Mouse (Mus musculus): Measurements from ENCODE around the gene Comt.
A peak's percentile ranks its signal among the peaks of the same experiment; 100 is the strongest.

Gene Comt

DNA sequence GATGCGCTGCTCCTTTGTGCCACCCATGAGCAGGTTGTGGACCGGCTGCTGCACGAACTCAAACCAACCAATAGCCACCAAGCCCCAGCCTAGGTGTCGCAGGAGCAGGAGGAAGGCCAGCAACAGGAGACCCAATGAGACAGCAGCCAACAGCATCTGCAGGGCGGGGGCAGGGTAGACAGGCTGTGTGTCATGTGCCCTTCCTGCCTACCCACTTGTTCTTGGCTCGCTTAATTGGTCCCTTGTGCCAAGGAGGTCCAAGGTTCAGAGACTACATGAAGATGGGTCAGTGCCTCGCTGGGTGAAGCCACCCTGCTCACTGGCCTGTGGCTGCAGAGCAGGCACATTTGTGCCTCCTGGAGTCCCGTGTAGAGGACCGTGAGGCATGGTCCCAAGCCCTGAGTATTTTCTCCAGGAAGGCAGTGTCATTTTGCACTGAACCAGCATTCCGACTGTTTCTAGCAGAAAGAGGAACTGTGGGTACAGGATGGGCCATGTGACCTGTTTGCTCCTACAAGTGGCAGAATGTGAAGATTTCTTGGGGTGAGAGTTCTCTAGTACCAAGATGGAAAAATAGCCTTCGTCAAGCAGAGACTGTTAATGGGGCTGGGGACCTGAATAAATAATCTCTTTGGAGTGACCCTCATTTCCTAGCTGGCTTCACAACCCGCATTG is 14.7 kb downstream of the Comt start:
- peak; percentile 88 to 94 for DNase-seq (ENCODE audit: inconsistent age in 2 of 2, low spot score in 1 of 2)

DNA sequence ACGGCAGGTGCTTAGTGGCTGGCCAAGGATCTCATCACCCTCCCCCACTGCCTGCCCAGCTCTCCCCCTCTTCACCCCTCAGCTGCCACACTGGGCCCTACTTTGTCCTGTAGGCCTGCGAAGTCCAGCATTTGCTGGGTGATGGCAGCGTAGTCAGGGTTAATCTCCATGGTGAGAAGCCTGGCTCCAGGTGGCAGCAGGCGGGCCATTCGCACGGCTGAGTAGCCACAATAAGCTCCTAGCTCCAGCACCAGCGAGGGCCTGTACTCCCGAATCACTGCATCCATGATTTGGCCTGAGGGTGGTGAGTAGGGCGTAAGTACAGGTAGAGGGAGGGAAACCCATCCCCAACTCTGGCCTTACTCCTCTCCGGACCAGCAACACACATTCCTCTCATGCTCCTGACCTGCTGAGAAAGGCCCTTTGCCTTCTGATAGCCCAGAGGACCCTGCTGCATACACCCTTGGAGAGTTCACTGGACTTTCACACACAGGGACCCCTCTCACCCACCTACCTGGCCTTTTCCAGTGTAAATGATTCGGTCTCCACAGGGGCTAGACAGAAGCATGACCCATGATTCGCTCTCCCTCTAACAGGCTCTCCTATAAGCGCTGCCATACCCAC is 15.5 kb downstream of the Comt start:
- no peak for DNase-seq (ENCODE audit: inconsistent age in 2 of 2, low spot score in 1 of 2)

DNA sequence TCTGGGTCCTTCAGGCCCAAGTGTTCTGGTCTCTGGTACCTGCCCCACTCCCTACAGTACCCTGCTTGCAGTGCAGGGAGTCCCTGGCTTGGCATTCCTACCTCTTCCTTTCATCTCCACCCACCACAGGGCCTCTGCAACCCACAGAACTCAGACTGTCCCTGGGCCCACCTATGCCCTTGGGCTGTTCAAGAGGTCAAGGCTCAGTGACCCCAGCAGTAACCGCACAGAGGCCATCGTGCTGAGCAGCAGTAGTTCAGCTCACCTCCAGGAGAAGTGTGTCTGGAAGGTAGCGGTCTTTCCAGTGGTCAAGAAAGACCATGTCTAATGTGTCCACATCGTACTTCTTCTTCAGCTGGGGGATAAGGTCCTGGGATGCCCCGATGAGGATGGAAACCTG is 16.2 kb downstream of the Comt start:
- DNase-seq (ENCODE audit: inconsistent age in 2 of 2, low spot score in 1 of 2) = peak in 1 of 2 experiments; percentile 67

DNA sequence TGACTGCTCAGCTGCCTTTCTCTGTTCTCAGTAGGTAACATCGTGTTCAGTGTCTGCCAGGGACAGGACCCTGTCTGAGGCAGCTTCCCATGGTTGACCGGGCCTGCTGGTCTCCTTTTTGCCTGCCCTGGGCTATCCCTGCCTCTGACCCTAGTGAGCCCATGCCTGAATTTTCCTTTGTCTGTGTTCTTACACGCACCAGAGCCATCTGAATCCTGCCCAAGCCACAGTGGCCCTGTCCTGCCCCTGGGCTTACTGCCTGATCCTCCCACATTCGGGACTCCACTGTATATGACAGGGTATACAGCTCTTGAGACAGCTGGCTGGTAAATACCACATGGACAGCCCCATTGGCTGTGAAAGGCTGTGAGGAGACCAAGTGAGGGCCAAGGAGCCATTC is 16.9 kb downstream of the Comt start:
- no peak for DNase-seq (ENCODE audit: inconsistent age in 2 of 2, low spot score in 1 of 2)

DNA sequence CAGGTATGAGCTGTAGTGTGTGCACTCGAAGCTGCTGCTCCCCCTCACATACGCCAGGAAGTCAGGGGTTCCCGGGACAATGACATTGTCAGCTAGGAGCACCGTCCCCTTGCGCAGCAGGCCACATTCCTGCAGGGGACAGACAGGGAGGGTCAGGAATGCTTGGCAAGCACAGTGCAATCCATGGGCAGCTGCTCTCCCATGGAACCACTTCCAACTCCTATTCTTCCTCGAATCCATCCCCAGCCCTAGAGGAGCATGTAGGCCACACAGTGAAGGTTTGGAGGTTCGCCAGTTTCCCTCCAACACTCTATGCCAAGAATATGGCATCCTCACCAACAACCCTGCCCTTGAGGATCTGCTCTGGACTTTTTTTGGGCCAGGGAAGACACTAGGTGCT is 18.7 kb downstream of the Comt start:
- DNase-seq (ENCODE audit: inconsistent age in 2 of 2, low spot score in 1 of 2) = no peak

DNA sequence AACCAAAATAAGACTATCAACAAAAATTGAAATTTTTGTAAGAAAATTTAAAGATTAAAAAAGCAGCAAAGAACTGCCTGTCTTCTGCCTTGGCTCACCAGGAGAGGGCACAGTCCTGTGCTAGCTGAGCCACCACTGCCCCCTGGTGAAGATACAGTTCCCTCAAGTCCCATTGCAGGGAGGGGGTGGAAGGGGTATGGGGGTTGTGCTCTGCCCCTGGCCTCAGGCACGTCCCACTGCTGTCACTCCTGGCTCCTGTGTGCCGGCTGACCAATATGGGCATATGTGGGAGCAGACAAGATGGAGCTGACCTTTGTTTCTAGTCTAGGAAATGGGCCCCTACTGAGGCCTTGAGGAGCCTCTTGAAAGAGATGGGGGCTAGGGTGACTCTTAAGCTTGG is 20.4 kb downstream of the Comt start:
- DNase-seq (ENCODE audit: inconsistent age in 2 of 2, low spot score in 1 of 2) = peak; percentile 76 to 89

DNA sequence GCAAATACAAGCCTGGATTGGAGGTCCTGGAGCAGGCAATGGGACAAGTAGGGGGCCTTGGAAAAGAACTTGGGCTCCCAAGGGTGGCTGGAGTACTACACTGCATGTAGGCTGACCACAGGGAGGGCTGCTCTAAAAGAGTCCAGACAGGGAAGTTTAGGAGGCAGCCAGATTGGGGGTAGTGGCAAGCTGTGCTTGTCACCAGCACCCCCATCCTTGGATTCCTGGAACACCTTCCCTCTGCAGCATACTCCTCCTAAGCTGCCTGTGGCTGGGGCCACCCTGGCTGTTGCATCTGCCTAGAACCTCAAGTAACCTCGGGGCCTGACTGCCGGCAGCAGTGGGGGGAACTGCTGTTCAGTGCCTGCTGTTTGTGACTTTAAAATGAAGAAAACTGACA is 20.8 kb downstream of the Comt start:
- DNase-seq (ENCODE audit: inconsistent age in 2 of 2, low spot score in 1 of 2) = peak in 1 of 2 experiments; percentile 75

DNA sequence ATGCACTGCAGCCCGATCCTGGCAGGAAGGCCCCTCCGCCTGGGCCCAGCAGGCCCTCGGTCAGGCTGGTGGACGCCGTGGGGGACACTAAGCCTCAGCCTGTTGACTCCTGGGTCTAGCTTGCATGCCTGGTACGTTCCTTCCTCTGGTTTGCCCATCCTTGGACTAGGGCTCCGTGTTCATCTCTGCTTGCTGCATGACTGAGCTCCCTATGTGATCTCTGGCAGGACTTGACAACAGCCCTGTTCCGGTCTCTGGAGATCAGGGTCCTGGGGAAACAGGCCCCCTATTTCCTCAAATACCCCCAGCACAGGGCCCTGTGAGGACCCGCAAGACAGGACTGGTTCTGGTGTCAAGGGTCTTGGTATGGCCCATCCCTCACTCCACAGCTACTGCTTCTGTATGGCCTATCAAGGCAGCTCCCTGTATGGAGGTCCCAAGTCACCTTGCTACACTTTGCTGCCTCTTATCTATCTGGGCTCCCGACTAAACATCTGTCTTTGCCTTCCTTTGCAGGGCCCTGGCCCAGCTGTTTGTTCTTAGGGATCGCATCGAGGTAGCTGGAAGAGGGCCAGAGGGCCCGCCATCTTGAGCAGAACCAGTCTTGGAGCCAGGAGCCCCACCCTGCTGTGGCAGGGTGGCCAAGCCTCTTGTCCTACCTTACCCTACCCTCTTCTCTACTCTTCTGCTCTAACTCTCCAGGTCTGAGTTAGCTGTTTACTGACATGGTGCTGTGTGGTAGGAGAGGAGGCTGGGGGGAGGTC is 21.4 kb downstream of the Comt start:
- peak in 1 of 2 experiments; percentile 62 for DNase-seq (ENCODE audit: inconsistent age in 2 of 2, low spot score in 1 of 2)

DNA sequence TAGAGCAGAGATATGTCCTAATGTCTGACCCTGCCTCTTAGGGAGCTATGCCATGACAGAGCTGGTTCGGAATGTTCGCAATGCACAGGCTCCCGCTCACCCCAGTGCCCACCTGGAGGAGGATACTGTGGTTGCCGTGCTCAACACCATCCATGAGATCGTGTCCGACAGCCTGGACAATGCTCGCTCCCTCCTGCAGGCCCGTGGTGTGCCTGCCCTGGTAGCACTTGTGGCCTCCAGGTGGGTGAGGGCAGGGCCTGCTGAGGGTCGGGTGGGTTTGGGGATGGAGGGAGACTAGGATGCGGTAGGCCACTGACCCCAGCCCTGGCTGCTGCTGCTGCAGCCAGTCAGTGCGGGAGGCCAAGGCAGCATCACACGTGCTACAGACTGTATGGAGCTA is 23.4 kb downstream of the Comt start:
- DNase-seq (ENCODE audit: inconsistent age in 2 of 2, low spot score in 1 of 2) = no peak

DNA sequence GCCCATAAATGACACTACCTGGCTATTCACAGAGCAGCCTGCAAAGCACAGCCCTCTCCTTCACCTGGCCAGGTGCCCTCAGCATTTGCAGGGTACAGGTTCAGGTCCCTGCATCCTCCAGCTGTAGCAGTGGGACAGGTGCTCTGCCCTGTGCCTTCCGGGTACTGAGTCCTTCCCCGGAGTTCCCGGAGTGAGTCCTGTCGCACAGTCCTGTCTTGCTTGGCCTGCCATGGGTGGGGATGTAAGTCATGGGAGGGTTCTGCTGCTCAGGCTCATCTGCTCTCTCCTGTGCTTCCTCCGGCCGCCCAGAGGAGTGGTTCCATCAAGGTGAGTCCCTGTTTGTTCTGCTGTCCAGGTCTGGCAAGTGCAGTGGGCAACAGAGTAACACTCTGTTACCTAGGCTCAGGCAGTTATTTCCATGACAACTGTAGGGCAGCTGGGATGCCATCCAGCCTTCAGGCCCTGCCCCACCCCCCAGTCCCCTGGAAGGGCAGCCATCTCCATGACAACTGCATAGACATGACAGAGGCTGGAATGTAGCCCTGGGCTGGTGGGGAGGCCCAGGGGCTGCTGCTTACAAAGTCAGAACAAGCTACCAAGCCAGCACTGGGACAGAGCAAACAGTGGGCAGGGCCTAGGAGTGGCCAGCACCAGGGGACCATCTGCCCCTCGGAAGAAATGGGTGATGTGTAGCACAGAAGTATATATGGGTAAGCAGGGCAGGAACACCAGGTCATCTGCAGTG is 26.0 kb downstream of the Comt start:
- no peak for DNase-seq (ENCODE audit: inconsistent age in 2 of 2, low spot score in 1 of 2)

DNA sequence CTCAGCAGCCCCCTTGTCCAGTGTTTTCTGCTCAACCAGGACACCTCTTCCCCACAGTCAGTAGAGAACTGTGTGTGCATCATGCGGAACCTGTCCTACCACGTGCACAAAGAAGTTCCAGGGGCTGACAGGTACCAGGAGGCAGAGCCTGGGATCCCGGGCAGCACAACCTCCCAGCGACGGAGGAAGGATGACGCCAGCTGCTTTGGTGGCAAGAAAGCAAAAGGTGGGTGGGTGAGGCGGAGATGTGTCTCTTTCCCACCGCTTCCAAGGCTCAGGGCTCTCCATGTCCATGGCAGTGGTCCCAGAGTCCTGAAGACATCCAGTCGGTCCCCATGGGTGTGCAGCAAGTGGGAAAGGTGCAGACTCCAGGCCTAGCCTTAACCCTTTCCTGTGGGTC is 26.6 kb downstream of the Comt start:
- DNase-seq (ENCODE audit: inconsistent age in 2 of 2, low spot score in 1 of 2) = no peak

DNA sequence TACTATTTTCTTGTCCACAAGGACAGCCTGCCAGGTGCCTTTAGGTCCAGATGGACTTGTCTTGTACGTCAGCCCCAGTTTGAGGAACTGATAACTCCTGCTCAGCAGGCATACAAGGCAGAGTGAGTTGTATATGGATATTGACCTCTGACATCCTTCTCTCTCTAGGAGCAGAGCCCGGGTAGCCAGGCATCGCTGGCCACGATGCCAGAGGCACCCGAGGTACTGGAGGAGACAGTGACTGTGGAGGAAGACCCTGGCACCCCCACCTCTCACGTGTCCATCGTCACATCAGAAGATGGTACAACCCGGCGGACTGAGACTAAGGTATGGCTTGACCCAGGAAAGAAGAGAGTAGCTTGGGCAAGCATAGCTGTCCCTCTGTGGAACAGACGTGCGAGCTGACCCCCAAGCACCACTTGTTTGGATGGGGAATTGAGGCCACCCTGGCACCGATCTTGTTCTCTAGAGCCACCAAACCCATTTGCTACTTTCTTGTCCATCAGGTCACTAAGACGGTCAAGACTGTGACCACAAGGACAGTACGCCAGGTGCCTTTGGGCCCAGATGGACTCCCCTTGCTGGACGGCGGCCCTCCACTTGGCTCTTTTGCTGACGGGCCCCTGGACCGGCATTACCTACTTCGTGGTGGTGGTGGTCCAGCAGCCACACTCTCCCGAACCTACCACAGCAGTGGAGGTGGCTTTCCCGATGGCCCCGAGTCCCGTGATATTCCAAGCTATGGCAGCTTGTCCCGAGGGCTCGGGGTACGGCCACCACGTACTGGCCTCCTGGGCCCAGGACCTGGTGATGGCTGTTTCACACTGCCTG is 29.6 kb downstream of the Comt start:
- no peak for DNase-seq (ENCODE audit: inconsistent age in 2 of 2, low spot score in 1 of 2)

DNA sequence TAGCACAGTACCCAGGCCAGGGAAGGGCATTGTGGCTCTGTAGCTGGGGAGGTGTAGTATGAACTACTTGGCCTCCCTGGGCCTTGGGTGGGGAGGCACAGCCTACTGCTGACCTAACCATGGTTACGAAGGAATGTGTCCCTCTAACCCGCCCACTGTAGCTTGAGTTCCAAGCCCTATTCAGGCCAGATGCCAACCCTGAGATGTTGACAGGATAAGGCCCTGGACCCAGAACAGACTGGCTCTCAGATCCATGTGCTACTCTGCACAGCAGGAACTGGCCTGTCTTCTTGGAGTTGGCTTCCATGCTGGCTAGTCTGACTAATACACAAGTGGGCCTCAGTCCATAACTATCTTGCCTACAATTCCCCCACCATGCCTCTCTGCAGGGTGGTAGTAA is 30.5 kb downstream of the Comt start:
- DNase-seq (ENCODE audit: inconsistent age in 2 of 2, low spot score in 1 of 2) = peak; percentile 87 to 88

DNA sequence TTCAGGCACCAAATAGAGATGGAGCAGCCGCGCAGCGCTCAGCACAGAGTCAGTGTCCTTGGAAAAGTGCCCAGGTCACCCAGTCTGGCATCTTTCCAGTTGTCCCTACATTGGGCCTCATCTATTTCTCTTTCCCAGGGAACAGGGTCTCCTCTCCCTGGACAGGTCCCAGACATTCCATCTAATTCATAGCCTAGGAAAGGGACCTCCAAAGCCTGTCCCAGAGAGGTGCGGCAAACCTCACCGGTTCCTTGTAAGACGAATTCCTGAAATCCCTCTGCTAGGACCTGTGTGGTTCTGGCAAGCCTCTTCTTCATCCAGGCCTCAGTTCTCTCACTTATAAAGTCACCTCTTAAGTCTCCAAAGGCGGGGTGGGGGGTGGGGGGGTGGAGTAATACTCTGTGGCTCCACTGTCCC is 31.0 kb downstream of the Comt start:
- peak; percentile 90 to 95 for DNase-seq (ENCODE audit: inconsistent age in 2 of 2, low spot score in 1 of 2)

DNA sequence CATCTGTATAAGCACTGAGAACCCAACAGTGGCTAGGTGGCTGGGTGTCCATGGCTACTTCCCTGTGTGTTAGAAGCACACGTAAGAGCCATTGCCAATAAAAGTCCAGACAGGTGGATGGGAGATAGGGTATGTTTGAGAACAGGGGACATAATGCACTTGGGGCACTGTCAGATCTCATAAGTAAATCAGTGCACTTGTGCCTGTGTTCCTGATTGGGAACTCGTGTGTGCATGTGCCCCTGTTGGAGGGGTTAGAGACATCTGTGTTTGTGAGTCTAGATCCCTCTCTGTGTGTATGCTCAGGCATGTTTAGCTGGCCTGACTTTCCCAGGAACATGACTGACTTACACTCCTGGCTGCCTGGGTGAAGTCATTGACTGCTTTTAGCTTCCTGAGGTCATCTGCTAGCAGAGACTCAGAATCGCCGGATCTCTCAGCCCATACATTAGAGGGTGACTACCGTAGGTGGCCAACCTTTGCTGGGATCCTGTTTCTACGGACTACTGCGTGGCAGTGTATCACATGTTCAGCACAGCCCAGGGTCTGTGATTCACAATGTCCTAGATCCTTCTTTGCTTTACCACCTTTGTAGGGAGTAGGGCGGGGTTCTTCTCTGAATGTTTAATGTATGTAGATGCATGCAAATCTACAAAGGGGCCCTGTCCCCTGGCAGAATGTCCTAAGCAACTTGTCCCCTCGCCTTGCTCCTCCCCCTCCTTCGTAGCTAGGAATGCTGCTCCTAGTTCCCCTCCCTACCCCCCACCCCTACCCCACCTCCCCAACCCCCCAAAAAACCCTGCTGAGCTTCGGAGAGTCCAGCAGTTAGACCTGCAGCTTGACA is 31.7 kb downstream of the Comt start:
- DNase-seq (ENCODE audit: inconsistent age in 2 of 2, low spot score in 1 of 2) = peak in 1 of 2 experiments; percentile 74

DNA sequence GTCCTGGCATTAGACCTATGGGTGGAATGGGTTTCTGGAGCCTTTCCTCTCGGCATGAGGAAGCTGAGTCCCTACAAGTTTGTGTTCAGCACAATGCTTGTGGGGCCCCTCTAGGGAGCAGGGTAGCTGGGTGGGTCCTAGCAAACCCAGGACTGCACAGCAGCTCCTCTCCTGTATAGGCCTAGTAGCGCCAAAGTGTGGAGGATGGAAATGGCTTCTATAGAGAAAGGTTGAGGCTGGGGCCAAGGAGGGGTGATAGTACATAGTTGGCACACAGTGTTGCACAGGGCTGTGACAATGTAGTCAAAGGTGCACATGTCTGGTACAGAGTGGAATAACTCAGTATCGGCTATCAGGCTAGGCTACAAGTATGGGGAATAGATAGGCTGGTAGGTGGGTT is 32.6 kb downstream of the Comt start:
- DNase-seq (ENCODE audit: inconsistent age in 2 of 2, low spot score in 1 of 2) = no peak

DNA sequence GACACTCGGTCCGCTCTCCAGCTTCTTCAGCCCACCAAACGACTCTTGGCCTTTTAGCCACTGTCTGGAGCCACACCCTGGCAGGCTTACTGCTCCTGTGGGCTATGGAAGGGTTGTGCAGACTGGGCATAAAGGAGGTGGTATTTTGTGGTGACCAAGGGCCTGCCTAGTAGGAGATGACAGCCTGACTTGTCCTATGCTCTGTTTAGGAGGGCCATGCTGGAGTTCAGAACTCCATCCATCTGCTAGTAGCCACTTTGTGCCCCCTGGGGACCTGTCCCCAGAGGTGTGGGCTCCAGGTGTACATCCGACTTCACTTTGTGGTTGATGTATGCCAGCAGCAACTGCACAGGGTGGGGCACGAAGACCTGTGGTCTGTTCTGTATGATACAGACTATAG is 33.1 kb downstream of the Comt start:
- DNase-seq (ENCODE audit: inconsistent age in 2 of 2, low spot score in 1 of 2) = peak in 1 of 2 experiments; percentile 27

DNA sequence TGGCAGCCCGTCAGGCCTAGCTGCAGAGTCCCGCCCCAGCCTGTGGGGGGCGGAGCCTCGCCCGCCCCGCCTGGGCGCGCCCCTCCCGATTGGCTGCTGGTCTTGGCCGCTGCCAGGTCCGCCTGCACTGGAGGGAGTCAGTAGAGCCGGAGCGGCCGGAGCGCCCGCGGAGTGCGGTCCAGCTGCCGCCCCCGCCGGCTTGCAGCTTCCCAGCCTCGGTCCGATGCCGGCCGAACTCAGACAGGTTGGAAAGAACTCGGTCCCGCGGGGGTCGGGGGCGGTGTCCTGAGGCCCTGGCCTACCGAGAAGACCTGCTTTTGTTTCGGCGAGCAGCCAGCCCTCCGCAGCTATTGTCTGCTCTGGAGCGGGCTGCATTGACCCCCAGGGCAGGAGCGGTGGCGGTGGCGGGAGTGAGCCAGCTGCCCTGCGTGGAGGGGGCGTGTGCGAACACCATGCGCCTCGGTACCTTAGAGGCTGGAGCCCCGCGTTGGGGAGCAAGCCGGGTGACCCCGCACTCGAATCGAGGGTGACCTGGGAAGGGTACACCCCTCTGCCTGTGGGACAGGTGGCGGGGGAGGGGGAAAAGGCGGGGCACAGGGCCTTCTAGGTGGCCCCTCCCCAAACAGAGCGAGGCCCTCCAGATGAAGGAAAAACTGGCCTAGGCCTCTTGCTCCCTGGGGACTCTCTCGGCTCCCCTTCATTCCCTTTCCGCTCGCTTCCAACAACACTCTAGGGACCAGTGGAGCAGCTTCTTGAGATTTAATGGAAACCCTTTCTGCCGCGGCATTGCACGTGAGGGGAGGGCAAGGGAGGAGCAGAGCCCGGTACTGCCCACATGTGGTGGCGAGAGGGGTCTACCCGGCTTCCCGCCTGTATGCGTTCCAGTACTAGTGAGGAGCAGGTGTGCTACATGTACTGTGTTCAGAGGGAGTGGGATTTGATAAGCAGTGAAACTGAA is 33.9 kb downstream of the Comt start:
- peak; percentile 95 to 97 for DNase-seq (ENCODE audit: inconsistent age in 2 of 2, low spot score in 1 of 2)

DNA sequence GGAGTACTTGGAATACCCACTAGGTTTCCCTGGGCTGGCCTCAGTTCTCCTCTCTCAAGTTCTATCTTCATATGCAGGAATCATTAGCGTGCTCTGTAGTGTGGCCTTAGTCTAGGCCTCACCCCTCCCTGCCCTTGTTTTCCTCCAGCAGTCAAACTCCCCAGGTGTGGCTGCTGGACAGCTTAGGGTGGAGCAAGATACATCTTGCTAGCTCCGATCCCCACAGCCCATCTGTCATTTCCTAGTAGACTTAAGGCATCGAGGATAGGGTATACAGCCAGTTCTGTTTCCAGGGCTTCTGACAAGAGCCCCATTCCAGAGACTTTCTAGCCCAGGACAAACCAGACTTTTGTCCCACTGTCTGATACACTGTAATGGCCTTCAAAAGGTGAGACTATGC is 34.9 kb downstream of the Comt start:
- no peak for DNase-seq (ENCODE audit: inconsistent age in 2 of 2, low spot score in 1 of 2)
